Mouse (Mus musculus): ENCODE data around the gene Dhrs2.

The Dhrs2 gene

GRCm38 (mm10) chr14:55253580-55253979 lies 31.8 kb downstream of the Dhrs2 start:
- no peak for DNase-seq

GRCm38 (mm10) chr14:55255443-55255842 lies 33.6 kb downstream of the Dhrs2 start:
- no peak for DNase-seq

- peak in 1 of 2 experiments; percentile 37 for DNase-seq
These were observed 49.4 kb downstream of the Dhrs2 start for GRCm38 (mm10) chr14:55271158-55271557.

DNA sequence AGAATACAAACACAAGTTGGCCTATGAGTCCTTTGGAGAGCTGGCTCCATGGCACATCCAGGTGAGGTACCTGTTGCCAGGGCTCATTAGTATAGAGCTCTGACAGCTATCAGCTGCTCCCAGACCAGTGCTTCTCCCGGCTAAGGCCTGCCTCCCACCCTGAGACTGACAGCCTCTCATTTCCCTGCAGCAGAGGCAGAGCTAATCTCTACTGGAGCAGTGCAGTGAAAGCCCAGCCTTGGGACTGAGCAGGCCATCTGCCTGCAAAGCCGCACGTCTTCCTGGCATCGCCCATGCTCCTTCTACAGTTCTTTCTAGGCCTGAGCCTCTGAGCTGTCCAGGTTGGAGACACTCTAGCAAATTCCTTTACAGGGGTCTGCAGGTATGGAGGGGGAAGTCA lies 51.2 kb downstream of the Dhrs2 start:
- no peak for DNase-seq

GRCm38 (mm10) chr14:55274810-55275209 lies 53.0 kb downstream of the Dhrs2 start:
- peak; percentile 22 to 54 for DNase-seq

- DNase-seq = no peak
These were observed 57.7 kb downstream of the Dhrs2 start for GRCm38 (mm10) chr14:55279322-55280069.

Measured in cerebellum, postnatal 25 days (tissue).